21 mouse cellular contexts compared by ENCODE assay signal in the genomic region with DNA sequence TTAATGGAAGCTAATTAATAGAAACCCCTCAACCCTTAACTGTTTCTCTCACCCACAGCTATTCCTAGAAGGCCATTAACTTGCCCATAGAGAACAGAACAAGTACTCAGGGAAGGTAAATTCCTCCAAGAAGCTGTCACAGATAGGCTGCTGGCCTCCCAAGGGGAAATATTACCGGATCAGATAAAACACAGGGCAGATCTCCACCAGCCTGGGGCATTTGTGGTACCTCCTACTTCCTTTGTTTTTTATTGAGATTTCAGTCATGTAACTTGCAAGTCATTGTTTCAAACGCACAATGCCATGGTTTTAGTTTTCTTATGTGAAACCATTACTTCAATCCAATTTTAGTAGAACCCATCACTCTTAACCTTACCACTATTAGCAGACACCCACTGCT. TPM values are rescaled to one million over a fixed set of nuclear protein-coding genes. Genes with fewer than 3 reads are reported as not detected.
"Had no signal": no experiment of that assay in that cellular context is flagged by ENCODE, and none has a peak within 500 bp of the region (broad histone marks: within the 10 kb centered on the region; RNA-seq: fewer than 3 reads in every experiment).

No protein-coding gene starts in this region.

- ATAC-seq: liver, postnatal 0 days; lung, postnatal 0 days had no signal

- H3K9me3 ChIP-seq: lung, embryonic 15.5 days; midbrain, embryonic 10.5 days; midbrain, embryonic 12.5 days; neural tube, embryonic 12.5 days; stomach, embryonic 15.5 days had no signal

- H3K9ac ChIP-seq: liver, postnatal 0 days; lung, embryonic 15.5 days; midbrain, embryonic 12.5 days; neural tube, embryonic 12.5 days; stomach, embryonic 15.5 days had no signal

- DNase-seq: liver, postnatal 0 days; lung, adult 2 months; lung, postnatal 14 days; lung, postnatal 36 days; midbrain, embryonic 14.5 days; right cerebral cortex, postnatal 14 days; thymus, adult 2 months; thymus, postnatal 25 days; thymus, postnatal 4 days had no signal

- H3K27me3 ChIP-seq: lung, embryonic 15.5 days; neural tube, embryonic 12.5 days had no signal

- H3K4me2 ChIP-seq: lung, embryonic 15.5 days; stomach, embryonic 15.5 days had no signal

- H3K27ac ChIP-seq: lung, embryonic 15.5 days; macrophage; midbrain, embryonic 12.5 days; neural tube, embryonic 12.5 days; stomach, embryonic 15.5 days; stomach, postnatal 0 days had no signal

- H3K4me3 ChIP-seq: lung, embryonic 15.5 days; midbrain, embryonic 10.5 days; midbrain, embryonic 12.5 days; neural tube, embryonic 12.5 days; stomach, embryonic 15.5 days had no signal

- H3K36me3 ChIP-seq: lung, embryonic 15.5 days; midbrain, embryonic 10.5 days; midbrain, embryonic 12.5 days; neural tube, embryonic 12.5 days; stomach, embryonic 15.5 days had no signal

RNA-seq across cellular contexts. Expression of a gene that starts 1.1 kb away (rescaled TPM):
- total RNA-seq: megakaryocyte, adult 5-6 weeks; megakaryocyte-erythroid progenitor cell, adult 5-6 weeks; monocyte, adult 5-6 weeks; neutrophil, adult 5-6 weeks had no signal
- polyA plus RNA-seq: liver, postnatal 0 days; macrophage; stomach, embryonic 15.5 days; stomach, postnatal 0 days had no signal
